Mouse (Mus musculus): ENCODE results near the gene Hspbp1.

DNA sequence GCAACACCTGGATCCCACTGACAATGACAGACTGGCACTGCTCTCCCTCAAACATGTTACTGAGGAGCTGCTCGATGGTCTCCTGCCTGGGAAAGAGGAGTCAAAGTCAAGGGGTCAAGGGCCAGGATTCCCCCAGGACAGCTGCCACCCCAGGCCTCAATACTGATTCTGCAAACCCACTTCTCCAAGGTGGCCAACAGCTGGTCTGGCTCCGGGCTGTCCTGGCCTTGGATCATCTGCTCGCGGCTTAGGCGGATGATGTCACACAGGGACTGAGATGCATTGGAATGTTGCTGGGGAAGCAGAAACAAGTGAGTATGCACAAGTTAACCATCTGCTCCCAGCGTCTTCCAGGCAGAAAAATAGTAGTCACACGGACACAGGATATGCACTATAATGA, 42.9 kb downstream of the Hspbp1 start:
- TF ChIP-seq CTCF (IDR thresholded peaks at IDR 0.05; ENCODE audit: low read depth, low read length) (no peak), POLR2A (IDR thresholded peaks at IDR 0.05; ENCODE audit: borderline replicate concordance, low read depth, low read length) (no peak)
